Mouse (Mus musculus) heart, postnatal 4 days (tissue): Measurements from ENCODE around the gene Tram2. TPM values are rescaled to one million over a fixed set of nuclear protein-coding genes. Genes with fewer than 3 reads are reported as not detected.

Source experiments
- DNase-seq: peaks from one replicate; pipeline ENCODE4 v3.0.0; 2021
- total RNA-seq, 2 experiments: library from RNA; stranded (reverse); gene quantifications; 2 replicates each; pipeline ENCODE4 v1.2.3; 2021

The Tram2 gene
- 10 to 100 TPM; 13.2 to 14.6 TPM for total RNA-seq

DNA sequence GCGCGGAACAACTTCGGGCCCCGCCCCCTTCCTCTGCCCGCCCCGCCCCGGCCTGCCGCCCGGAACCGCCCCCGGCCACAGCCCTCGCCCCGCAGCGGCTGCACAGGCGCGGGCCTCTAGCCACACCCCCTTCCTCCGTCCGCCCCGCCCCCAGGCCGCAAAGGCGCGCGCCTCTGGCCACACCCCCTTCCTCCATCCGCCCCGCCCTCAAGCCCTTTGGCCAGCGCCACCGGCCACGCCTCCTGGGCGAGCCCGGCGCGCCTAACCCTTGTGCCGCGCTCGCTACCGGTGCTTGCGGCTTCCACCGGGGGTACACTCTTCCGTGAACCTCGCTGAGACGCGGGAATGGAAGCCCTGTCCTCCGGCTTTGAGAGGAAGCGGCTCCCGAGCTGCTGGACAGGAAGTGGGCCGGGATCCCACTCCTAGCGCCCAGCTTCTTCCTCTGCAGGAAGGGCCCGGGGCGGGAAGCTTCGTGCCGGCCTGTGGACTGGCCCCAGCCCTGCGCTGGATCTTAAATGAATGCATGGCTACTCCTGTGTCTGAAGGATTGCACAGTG, at the start of gene Tram2:
Gene Tram2, minus strand, starts transcription at position 13 of the 557 bp plus-strand sequence.
- DNase-seq: peak; percentile 98

DNA sequence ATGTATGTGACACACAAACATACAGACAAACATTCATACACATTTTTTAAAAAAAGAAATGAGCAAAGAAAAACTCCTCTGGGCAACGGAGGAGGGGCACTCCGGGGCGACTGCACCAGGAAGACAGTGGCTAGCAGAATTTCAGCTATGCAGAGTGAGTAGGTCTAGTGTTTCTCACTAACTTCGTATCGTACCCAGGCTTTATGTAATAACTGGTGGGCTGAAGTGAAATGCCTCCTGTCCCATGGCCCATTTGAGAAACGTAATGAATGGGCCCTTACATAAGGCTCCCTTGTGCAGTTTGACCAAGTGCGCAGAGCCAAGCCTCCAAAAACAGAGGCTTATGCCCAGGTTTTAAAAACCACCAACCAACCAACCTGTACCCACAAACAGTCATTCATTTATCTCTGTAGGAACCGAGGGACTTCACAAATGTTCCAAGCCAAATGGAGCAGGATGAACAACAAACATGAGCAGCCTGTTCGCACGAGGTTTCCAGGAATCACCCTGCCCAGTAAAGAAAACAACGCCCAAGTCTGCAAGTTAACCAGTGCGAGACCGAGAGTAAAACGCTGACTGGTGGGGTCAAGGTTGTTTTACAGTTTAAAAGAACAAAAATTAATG, 45.8 kb upstream of the Tram2 start:
- DNase-seq: no peak

DNA sequence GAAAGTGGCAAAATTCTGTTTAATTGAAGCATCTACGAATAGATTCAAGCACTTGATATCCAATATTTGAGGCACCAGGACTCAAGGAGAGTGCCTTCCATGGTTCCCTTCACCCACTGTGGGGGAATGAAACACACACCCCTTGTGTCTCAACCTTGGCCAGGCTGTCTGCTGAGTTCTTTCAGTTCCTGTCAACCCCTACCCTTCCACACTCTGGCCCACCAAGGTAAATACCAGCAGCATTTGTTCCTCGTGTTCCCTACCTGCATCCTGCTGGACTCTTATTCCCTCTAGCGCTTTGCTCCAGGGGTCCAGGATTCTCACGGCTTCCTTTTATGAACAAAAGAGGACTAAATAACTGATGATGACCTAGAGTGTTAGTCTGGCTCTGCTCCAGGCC, 24.8 kb upstream of the Tram2 start:
- DNase-seq: no peak

- DNase-seq: peak; percentile 86
These were observed 22.4 kb upstream of the Tram2 start for GRCm38 (mm10) chr1:21101221-21102006.

GRCm38 (mm10) chr1:21100726-21101125, 21.7 kb upstream of the Tram2 start:
- DNase-seq: no peak

DNA sequence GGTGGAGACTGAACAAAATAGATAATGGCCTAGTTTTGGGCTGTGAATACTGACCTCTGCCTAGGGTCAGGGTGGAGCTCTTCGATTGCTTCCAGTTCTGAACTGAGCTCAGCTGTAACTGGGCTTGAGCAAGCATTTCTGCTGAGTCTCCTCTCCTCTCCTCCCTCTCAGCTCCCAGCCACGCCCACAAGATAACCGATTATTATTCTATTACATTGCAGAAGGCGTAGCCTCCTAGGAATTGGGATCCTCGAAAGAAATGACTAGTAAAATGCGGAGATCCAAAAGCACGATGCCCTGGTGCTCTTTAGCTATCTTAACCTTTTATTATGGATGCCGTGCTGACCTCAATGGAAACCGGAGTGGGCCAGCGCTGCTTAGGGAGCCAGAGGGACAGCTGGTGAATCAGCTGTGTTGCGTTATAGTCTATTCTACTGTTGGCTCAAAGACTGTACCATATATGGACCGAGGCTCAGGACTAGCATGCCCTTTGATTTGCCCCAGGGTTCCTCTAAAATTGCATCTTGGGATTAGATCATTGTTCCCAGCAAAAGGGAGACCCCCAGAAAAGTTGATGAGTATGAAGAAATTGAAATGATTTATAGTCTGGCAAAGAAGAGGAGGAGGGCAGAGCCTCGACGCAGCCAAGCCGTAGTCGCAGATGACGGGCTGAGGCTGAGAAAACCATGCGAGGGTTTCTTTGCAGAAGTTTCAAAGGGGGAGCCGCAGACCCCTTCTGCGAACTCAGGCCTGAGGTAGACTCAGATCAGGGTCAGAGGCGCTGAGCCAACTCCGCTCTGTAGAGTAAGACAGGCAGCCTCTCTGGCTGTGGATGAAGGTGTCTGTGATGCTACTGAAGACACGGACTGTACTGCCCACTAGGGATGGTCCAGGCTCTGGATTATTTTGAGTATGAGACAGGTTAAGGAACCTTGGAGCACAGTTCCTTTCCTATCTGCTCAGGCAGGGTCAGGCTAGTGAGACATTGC, 18.3 kb upstream of the Tram2 start:
- peak; percentile 6 for DNase-seq

DNA sequence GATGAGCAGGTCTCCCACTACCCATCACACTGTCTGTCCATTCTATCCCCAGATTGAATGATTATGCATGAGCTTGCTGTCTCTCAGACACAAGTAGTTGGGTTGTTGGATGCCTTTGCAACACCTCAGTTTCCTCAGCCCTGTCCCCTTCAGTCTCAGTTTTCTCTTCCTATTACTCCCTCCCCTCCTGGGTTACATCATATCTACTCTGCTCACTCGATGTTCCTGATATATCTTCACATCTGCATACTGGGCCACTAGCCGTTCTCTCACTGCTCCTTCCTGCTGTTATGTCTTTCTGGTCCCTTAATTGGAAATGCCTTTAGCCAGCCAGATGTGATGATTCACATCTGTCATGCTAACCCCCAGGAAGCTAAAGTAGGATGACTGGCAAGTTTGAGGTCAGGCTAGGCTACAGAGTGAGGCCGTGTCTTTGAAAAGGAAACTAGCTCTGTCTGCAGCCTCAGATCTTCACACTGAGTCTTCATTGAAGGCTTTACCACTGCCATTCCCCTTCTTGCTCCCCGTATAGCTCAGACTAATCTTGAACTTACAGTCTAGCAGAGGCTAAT, 15.7 kb upstream of the Tram2 start:
- DNase-seq: no peak

DNA sequence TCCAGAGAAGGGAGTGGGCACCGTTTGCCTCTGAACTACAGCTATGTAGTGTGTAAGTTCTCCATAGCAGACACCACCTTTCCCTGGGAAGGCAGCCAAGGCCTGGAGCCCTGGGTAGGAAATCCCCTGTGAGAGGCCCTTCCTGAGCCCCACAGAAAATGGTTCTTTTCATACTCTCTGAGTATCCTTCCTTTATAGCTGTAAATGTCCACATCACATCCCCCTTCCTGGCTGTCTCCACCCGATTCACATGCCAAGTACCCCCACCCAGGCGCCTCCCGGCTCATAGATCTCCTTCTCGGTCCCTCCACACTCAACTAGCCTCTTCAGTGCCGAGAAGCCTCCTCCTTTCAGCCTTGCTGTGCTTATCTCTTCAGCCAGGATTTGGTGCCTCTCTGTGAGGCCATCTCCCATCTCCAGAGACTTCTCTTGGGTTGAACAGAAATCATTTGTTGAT, 10.7 kb upstream of the Tram2 start:
- DNase-seq: peak; percentile 59

GRCm38 (mm10) chr1:21086291-21086690, 7.3 kb upstream of the Tram2 start:
- no peak for DNase-seq

DNA sequence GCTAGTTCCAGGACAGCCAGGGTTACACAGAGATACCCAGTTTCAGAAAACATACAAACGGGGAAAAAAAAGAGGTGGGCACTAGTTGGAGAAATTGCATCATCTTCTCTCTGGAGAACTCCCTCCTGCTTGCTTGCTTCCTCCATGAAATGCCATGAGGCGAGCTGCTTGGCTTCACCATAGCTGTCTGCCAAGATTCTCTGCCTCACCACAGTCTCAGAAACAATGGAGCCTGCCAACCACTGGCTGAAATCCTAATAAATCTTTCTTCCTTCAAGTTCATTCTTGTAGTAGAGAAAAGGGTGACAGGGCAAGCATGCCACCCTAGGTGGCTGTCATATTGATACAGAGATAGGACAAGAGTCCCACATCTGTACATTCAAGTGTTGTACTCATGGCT, 5.6 kb upstream of the Tram2 start:
- DNase-seq: no peak

DNA sequence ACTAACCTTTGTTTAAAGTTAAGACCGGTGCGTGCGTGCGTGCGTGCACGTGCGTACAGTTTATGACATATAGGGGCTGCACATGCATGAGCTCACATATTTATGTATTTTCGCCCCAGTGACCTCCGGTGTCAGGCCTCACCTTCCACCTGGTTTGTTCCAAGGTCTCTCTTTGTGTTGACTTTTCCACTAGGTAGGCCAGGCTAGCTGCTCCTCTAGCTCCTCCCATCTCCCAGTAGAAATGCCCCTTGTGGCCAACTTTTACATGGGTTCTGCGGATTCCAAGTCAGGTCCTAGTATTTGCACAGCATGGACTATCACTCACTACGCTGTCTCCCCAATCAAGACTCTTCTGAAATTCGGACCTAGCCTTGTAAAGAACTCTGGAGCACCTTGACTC, 1.3 kb upstream of the Tram2 start:
- no peak for DNase-seq

DNA sequence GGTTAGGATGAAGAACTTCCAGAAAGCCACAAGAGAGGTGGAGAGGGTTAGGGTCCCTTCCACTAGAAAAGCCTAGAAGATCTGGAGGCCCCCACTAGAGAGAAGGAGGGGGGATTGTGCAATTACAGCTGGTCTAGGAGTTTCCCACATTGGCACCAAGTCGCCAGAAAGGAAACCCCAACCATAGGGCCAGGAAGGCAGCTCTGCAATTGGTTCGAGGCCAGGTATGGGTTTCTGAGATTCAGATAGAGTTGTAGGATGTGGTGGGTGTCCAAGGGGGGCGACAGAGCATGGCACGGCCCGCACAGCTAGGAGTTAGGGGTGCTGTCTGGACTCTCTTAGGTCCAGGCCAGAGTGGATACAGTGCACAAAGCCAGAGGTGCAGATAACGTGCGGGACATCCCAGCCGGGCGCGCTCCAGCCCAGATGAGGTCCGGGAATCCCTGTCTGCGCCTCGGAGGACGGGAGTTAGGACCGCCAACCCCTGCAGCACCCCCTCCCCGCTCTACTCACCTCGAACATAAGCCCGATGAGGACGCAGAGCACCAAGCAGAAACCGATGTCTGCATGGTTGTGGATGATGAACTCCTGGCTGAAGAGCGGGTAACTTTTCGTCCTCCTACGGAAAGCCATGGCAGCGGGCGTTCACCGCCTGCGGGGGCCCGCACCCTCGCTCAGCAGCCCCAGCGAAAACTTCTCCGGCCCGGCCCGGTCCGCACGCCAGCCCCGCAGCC, 381 bp downstream of the Tram2 start:
- no peak for DNase-seq

DNA sequence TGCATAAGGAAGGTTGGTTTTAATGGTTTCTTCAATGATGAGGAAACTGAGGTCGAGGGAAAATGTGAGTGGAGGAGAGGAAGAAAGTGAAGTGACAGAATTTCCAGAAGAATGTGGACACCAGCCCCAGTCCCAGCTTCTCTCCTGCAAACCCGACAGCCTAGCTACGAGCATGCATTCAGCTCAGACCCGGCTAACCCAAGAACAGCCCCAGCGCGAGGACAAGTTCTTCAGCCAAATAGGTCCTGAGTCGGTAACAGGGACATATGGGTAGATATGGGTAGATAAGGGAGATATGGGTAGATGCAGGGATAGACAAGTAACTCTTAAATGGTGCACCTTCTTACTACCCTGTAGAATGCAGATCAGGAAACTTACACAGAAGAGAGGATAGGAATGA, 1.4 kb downstream of the Tram2 start:
- no peak for DNase-seq

DNA sequence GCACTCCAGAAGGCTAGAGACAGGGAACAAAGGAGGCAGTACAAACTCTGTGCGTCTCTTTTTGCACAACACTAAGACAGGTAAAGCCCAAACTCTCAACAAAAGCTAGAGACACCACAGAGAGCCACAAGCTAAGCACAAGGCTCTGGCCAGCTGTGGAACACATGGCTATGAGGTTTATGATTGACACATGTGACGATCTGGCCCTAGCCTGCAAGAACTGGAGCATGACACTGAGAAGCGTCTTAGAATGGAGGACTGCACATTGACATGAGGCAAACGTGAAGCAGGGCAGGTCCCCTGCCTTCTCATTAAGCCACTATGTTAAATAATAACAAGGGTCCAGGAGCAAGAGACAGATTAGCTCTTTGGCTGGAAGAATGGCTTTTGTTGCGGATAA, 1.8 kb downstream of the Tram2 start:
- DNase-seq: no peak

GRCm38 (mm10) chr1:21075986-21076495, 3.0 kb downstream of the Tram2 start:
- DNase-seq: peak; percentile 25

DNA sequence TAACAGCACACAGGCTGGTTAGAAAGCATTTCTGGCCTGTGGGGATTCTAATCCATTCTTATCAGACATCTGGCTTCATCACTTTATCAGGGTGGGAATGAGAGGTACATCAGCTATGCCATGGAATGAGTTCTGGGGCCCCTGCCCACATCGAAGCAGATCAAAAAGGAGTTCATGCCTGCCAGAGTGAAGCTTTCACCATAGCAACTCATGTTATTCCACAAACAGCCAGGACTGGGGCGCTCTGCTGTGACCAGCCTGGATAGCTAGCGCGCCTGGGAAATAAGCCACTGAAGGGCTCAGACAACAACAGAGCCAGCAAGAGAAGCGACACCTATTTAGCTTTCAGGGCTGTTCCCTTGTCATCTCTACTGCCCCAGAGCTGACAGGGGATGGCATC, 4.8 kb downstream of the Tram2 start:
- peak; percentile 59 for DNase-seq

- DNase-seq: no peak
These were observed 6.1 kb downstream of the Tram2 start for GRCm38 (mm10) chr1:21072875-21073444.

DNA sequence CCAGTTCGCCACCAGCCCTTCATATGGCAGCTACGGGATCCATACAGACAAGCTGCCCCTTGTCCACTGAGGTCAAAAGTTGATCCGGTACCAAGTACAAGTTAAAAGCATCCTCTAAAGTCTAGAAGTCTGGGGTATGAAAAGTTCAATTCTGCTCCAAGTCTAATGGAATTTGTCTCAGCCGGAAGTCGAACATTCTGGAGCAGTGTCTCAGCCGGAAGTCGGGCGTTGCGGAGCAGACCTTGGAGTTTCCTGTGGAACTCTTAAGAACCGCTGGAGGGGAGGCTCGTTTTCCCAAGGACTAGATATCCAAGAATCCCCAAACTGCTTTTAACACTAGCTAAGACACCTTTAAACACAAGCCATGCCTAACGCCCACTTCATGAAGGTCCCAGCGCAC, 8.4 kb downstream of the Tram2 start:
- DNase-seq: peak; percentile 28

GRCm38 (mm10) chr1:21069830-21070522, 9.1 kb downstream of the Tram2 start:
- DNase-seq: no peak

GRCm38 (mm10) chr1:21068491-21068890, 10.5 kb downstream of the Tram2 start:
- peak; percentile 45 for DNase-seq
